Mouse (Mus musculus): ENCODE measurements around the gene Rabgap1l. TPM values are rescaled to one million over a fixed set of nuclear protein-coding genes. Genes with fewer than 3 reads are reported as not detected.
"Not testable (repeated sequence)": the region's sequence is repeated elsewhere in the genome, so short reads cannot be mapped to it uniquely, and the experiment has no call there.

The Rabgap1l gene
- polyA plus RNA-seq, 1 experiment from 2014 or later: 24.0 TPM

DNA sequence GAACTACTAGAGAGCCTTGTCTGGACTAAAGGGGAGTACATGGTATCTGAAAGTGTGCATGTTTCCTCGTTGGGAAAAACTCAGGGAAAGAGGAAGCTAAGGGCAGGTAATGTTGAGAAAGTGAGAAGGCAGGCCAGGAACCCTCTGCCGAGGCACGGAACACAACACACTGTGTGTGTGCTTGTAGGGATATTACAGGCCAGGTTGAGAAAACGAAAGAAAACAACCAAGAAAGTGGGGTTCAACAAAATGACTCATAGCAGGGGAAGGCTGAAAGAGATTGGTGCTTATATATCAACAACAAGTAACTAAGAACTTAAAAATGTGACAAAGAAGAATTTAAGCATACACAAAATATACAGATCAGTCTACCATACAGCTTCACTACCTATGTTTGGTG lies 493.0 kb downstream of the Rabgap1l start:
- Histone ChIP-seq H3K36me3 (no peaks in the 10 kb centered on the region), H3K9me3 (no peaks in the 10 kb centered on the region), H3K4me1 (no peaks in the 10 kb centered on the region), H3K27ac (no peak overlapping the region), H3K9ac (no peak overlapping the region), H3K4me2 (no peak overlapping the region), H3K4me3 (replicated peaks) (no peak overlapping the region), H3K27me3 (replicated peaks) (no peaks in the 10 kb centered on the region)
- no peak for ATAC-seq (ENCODE audit: insufficient read depth, low FRiP score, low read depth)
- WGBS: 73% methylated on average over 4 of the region's 4 CpGs

DNA sequence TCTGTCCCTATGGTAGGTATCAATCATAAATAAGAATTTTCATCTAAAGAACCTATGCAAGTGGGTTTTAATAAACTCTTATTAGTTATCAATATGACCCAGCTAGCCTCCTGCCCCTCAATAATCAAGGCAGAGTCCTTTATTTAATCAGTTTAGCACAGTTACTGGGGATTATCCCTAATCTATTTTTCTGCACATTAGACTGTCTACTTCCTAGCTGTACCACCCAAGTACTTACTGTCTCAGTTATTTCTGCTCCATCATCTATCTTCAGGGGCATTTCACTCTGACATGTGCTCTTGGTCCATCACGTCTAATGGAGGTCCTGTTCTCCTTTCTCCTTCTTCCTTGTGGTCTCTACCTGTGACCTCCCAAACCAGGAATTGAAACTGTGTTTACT lies 494.1 kb downstream of the Rabgap1l start:
- Histone ChIP-seq H3K4me1 (no peaks in the 10 kb centered on the region), H3K9ac (no peak overlapping the region), H3K36me3 (no peaks in the 10 kb centered on the region), H3K27ac (no peak overlapping the region), H3K4me2 (no peak overlapping the region), H3K4me3 (replicated peaks) (no peak overlapping the region), H3K9me3 (no peaks in the 10 kb centered on the region), H3K27me3 (replicated peaks) (no peaks in the 10 kb centered on the region)
- 53% methylated on average over 1 of the region's 1 CpGs for WGBS
- ATAC-seq (ENCODE audit: insufficient read depth, low FRiP score, low read depth): no peak

DNA sequence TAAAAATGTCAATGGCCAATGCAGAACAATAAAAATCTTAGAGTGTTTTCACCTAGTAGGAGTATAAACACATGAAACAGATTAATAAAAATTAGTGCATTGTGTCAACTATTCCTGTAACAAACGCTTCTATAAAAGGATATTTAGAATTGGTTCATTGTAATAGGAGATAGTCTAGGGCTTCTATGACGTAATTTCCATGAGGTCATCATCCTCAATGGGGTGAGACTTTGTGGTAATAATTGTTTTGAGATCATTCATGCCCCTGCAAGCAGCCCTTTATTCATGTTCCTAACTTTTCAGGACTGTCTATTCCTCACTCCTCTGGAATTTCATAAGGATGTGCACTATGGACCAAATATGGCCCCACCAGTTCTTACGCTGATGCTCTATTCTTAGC lies 495.3 kb downstream of the Rabgap1l start:
- WGBS: 77% methylated on average over 3 of the region's 3 CpGs

DNA sequence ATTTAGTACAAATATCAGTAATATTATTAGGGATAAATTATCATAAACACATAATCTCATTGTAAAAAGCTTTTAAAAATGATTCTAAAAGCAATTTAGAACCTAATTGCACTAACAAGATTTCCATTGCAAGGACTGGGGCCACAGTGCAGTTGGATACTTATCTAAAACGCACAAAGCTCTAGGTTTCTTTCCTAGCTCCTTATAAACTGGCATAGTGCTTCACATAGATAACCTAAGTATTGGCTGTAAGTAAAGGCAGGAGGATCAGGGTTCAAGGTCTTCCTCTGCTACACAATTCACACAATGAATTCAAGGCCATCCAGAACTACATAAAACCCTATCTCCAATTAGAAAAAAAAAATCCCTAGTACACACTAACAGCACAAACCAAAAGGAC lies 497.7 kb downstream of the Rabgap1l start:
- no peaks in the 10 kb centered on the region for H3K27me3 ChIP-seq (replicated peaks)
- H3K9me3 ChIP-seq: no peaks in the 10 kb centered on the region
- 75% methylated on average over 1 of the region's 1 CpGs for WGBS
- H3K4me3 ChIP-seq (replicated peaks): no peak overlapping the region
- no peak for ATAC-seq (ENCODE audit: insufficient read depth, low FRiP score, low read depth)
- no peak overlapping the region for H3K9ac ChIP-seq
- H3K4me2 ChIP-seq: no peak overlapping the region
- H3K36me3 ChIP-seq: no peaks in the 10 kb centered on the region
- H3K4me1 ChIP-seq: peaks cover 1% of the 10 kb centered on the region; the same call in 1 of the 2 replicates
- H3K27ac ChIP-seq: no peak overlapping the region

More for the DNA sequence above, 495.3 kb downstream of the Rabgap1l start:
- Histone ChIP-seq H3K27me3 (replicated peaks) (no peaks in the 10 kb centered on the region), H3K27ac (no peak overlapping the region), H3K36me3 (no peaks in the 10 kb centered on the region), H3K9ac (no peak overlapping the region), H3K4me3 (replicated peaks) (no peak overlapping the region), H3K9me3 (no peaks in the 10 kb centered on the region), H3K4me2 (no peak overlapping the region), H3K4me1 (no peaks in the 10 kb centered on the region)
- ATAC-seq (ENCODE audit: insufficient read depth, low FRiP score, low read depth): no peak

- Histone ChIP-seq H3K4me3 (replicated peaks) (no peak overlapping the region), H3K4me1 (peaks cover 4% of the 10 kb centered on the region; the same call in 1 of the 2 replicates), H3K9ac (no peak overlapping the region), H3K27me3 (replicated peaks) (no peaks in the 10 kb centered on the region), H3K27ac (no peak overlapping the region), H3K4me2 (no peak overlapping the region), H3K9me3 (no peaks in the 10 kb centered on the region), H3K36me3 (no peaks in the 10 kb centered on the region)
- ATAC-seq (ENCODE audit: insufficient read depth, low FRiP score, low read depth): no peak
- WGBS: 67% methylated on average over 3 of the region's 3 CpGs
Measured at GRCm38 (mm10) chr1:160293488-160293887, 499.5 kb downstream of the Rabgap1l start.

DNA sequence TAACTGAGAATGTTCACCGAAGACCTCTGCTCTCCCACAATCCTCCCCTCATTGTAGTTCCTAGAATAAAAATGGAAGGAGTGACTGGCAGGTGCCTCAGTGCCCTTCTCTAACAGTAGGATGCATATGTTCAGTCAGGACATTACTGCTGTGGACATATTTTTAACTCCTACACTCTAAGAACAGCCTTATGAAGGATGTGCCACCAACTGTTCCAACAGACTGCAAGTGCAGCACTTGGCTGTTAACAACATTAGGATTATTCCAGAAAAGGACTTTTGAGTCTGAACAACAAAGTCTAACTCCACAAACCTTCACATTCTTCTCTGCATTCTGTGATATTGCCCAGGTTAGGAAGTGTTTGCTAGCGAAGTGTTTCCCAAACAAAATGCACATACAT lies 501.0 kb downstream of the Rabgap1l start:
- H3K27ac ChIP-seq: no peak overlapping the region
- no peaks in the 10 kb centered on the region for H3K27me3 ChIP-seq (replicated peaks)
- no peak overlapping the region for H3K9ac ChIP-seq
- H3K9me3 ChIP-seq: no peaks in the 10 kb centered on the region
- no peak for ATAC-seq (ENCODE audit: insufficient read depth, low FRiP score, low read depth)
- WGBS: 83% methylated on average over 2 of the region's 2 CpGs
- H3K4me2 ChIP-seq: no peak overlapping the region
- no peaks in the 10 kb centered on the region for H3K36me3 ChIP-seq
- no peak overlapping the region for H3K4me3 ChIP-seq (replicated peaks)
- H3K4me1 ChIP-seq: peaks cover 4% of the 10 kb centered on the region; the same call in 1 of the 2 replicates

DNA sequence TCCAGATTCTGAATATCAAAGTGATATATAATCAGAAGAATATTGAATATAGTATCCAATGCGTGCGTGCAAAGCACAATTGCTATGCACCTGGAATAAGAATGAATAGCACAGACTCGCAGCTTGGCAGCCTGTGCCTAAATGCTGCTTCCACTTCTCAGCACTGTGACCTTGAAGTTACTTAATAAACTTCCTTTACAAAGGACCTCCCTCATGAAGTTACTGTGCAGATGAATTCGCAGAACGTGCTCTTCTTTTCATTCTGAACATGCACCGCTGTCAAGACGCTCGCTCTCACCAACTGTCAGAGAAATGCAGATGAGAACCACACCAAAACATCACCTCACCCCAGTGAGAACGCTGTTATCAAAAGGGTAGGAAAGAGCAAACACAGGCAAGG lies 502.8 kb downstream of the Rabgap1l start:
- H3K4me1 ChIP-seq: peaks cover 4% of the 10 kb centered on the region; the same call in 1 of the 2 replicates
- H3K4me2 ChIP-seq: no peak overlapping the region
- no peaks in the 10 kb centered on the region for H3K9me3 ChIP-seq
- H3K27ac ChIP-seq: no peak overlapping the region
- no peaks in the 10 kb centered on the region for H3K27me3 ChIP-seq (replicated peaks)
- WGBS: 48% methylated on average over 9 of the region's 9 CpGs
- H3K36me3 ChIP-seq: no peaks in the 10 kb centered on the region
- H3K9ac ChIP-seq: no peak overlapping the region
- H3K4me3 ChIP-seq (replicated peaks): no peak overlapping the region
- ATAC-seq (ENCODE audit: insufficient read depth, low FRiP score, low read depth): no peak

DNA sequence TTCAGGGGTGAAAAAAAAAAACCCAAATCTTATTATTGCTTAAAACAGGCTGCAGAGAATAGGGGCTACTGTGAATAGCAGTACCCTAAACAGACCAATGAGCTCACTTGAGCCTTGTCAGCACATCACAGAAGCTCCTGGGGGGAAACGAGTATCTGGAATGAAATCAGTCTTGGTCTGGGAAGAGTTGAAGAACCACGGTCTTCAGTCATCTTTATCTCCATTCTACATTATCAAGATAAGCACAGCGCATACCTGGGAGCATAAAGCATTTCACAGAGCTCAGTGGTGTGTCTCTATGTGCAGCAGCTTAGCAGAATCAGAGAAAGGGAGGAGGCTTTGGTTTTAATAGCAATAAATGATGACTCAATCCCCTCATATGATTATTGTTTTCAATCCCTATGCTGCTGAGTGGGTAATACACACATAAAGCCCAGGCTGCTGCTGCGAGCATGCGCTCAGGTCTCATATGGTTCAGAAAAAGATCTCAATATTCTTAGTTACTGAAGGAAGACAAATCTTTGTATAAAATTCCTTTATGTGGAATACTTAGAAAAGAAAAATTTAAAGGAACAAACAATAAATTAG lies 505.9 kb downstream of the Rabgap1l start:
- WGBS: 51% methylated on average over 5 of the region's 5 CpGs
- Histone ChIP-seq H3K4me2 (no peak overlapping the region), H3K4me3 (replicated peaks) (no peak overlapping the region), H3K36me3 (no peaks in the 10 kb centered on the region), H3K9ac (no peak overlapping the region), H3K27ac (no peak overlapping the region), H3K27me3 (replicated peaks) (no peaks in the 10 kb centered on the region), H3K4me1 (peaks cover 4% of the 10 kb centered on the region; the same call in 1 of the 2 replicates), H3K9me3 (no peaks in the 10 kb centered on the region)
- no peak for ATAC-seq (ENCODE audit: insufficient read depth, low FRiP score, low read depth)

GRCm38 (mm10) chr1:160286400-160287057 lies 506.5 kb downstream of the Rabgap1l start:
- Histone ChIP-seq H3K9me3 (no peaks in the 10 kb centered on the region), H3K9ac (no peak overlapping the region), H3K27ac (no peak overlapping the region), H3K36me3 (no peaks in the 10 kb centered on the region), H3K27me3 (replicated peaks) (no peaks in the 10 kb centered on the region), H3K4me1 (peaks cover 4% of the 10 kb centered on the region; the same call in 1 of the 2 replicates), H3K4me3 (replicated peaks) (no peak overlapping the region), H3K4me2 (no peak overlapping the region)
- ATAC-seq (ENCODE audit: insufficient read depth, low FRiP score, low read depth): no peak
- 53% methylated on average over 7 of the region's 7 CpGs for WGBS

GRCm38 (mm10) chr1:160284241-160284640 lies 508.8 kb downstream of the Rabgap1l start:
- Histone ChIP-seq H3K4me3 (replicated peaks) (no peak overlapping the region), H3K4me1 (no peaks in the 10 kb centered on the region; the same call in 1 of the 2 replicates), H3K9me3 (no peaks in the 10 kb centered on the region), H3K9ac (no peak overlapping the region), H3K27ac (no peak overlapping the region), H3K36me3 (no peaks in the 10 kb centered on the region), H3K27me3 (replicated peaks) (no peaks in the 10 kb centered on the region), H3K4me2 (no peak overlapping the region)
- WGBS: 75% methylated on average over 4 of the region's 4 CpGs
- no peak for ATAC-seq (ENCODE audit: insufficient read depth, low FRiP score, low read depth)

DNA sequence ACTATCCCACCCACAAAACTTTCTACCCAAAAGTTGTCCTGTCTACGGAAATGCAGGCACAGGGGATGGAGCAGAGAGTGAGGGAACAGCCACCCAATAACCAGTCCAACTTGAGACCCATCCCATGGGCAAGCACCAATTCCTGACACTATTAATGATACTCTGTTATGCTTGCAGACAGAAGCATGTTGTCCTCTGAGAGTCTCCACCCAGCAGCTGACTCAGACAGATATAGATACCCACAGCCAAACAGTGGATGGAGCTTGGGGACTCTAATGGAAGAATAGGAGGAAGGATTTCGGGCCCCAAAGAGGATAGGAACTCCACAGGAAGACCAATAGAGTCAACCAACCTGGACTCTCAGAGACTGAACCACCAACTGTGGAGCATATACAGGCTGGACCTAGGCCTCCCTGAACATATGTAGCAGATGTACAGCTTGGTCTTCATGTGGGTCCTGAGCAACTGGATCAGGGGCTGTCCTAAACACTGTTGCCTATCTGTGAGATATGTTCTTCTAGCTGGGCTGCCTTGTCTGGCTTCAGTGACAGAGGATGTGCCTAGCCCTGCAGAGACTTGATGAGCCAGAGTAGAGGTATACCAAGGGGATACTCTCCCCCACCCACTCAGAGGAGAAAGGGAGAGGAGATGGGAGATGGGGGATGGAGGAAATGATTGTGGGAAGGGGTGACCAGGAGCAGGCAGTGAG lies 510.7 kb downstream of the Rabgap1l start:
- not testable (repeated sequence) for H3K4me3 ChIP-seq (replicated peaks); H3K4me1 ChIP-seq; H3K27ac ChIP-seq; H3K27me3 ChIP-seq (replicated peaks); H3K9ac ChIP-seq; H3K36me3 ChIP-seq; H3K4me2 ChIP-seq; H3K9me3 ChIP-seq; ATAC-seq (ENCODE audit: insufficient read depth, low FRiP score, low read depth)
- WGBS: 90% methylated on average over 2 of the region's 2 CpGs

DNA sequence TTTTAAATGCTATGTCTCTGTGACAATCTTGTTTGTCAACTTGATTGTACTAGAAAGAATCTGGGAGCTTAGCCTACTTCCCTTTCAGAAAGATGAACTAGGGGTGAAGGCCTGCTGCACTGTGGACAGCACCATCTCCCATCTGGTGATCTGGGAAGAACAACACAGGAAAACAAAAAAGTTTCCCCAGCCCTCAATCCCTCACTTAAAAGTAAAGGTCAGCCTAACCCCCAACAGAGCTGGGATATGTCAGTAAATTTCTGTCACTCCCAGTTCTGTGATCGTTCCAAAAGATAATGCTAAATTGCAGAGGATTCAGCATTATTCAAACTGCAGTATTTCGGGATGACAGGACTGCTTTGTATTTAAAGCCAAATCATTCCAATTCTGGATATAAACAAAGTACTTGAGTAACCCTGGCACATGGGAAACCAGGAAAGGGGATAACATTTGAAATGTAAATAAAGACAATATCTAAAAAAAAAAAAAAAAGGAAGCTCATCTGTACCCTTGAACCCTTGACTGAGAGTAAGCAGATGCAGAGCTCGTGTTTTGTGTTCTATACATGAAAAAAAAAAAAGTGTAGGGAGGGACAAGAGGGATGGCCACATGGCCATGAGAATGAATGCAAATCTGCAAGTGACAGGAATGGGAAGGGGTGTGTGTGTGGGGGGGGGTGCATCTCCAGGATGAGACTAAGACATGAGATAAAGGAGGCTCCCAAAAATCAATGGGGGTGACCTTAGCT lies 511.5 kb downstream of the Rabgap1l start:
- Histone ChIP-seq H3K36me3 (no peaks in the 10 kb centered on the region), H3K4me1 (no peaks in the 10 kb centered on the region), H3K27me3 (replicated peaks) (no peaks in the 10 kb centered on the region), H3K27ac (no peak overlapping the region), H3K9me3 (no peaks in the 10 kb centered on the region), H3K9ac (no peak overlapping the region), H3K4me2 (no peak overlapping the region), H3K4me3 (replicated peaks) (no peak overlapping the region)
- WGBS: 28% methylated on average over 3 of the region's 3 CpGs
- ATAC-seq (ENCODE audit: insufficient read depth, low FRiP score, low read depth): no peak
